Mouse (Mus musculus) adrenal gland, postnatal 4 days (tissue): ENCODE results near the gene Agr2. TPM values are rescaled to one million over a fixed set of nuclear protein-coding genes. Genes with fewer than 3 reads are reported as not detected.

Source experiments
- total RNA-seq, 2 experiments: library from RNA; stranded (reverse); gene quantifications; 2 replicates each; pipeline ENCODE4 v1.2.3; 2021

Gene Agr2
- total RNA-seq, 2 experiments from 2014 or later, result not detected

Other genes starting within 250 kb of the Agr2 start
- not detected for gene Agr3, start 67.3 kb upstream of the Agr2 start, total RNA-seq
- gene Tspan13, start 49.6 kb downstream of the Agr2 start, total RNA-seq, result 10 to 100 TPM; 25.0 to 28.6 TPM
- gene Ankmy2, start 164.2 kb downstream of the Agr2 start, total RNA-seq, result 10 to 100 TPM; 44.6 to 45.5 TPM
- 10 to 100 TPM; 51.0 to 61.0 TPM for gene Bzw2, start 165.2 kb downstream of the Agr2 start, total RNA-seq